Mouse (Mus musculus) hindbrain, embryonic 14.5 days (tissue): ENCODE measurements at regions not wholly inside any gene's neighbourhood (a gene's known extent, or its start where the extent isn't known, plus 50 kb on each side); places are given as distances from the start of the nearest gene placed in this dataset.

ENCODE experiments used
- ATAC-seq: fragments of 200-750 bp; cut with Nextera tagmentation; 2 replicates; pipeline ENCODE4 v1.8.0; 2017; ENCODE audit warnings: moderate number of reproducible peaks, mild to moderate bottlenecking, moderate TSS enrichment, moderate library complexity; ENCODE audit not compliant: low FRiP score
- DNase-seq: peaks from one replicate; pipeline ENCODE4 v3.0.0-alpha.2; 2015; ENCODE audit warnings: low spot score
- H3K27ac ChIP-seq: fragments of 300-500 bp; sonication (generic); 2 replicates; pipeline ENCODE4 v1.5.1; 2014; ENCODE audit warnings: mild to moderate bottlenecking, moderate library complexity
- H3K27me3 ChIP-seq: fragments of 300-500 bp; sonication (generic); 2 replicates; pipeline ENCODE4 v1.6.1; 2014; ENCODE audit warnings: mild to moderate bottlenecking, low read length, mixed read lengths; ENCODE audit not compliant: control insufficient read depth, insufficient read depth
- H3K36me3 ChIP-seq: fragments of 300-500 bp; sonication (generic); replicated peaks from 2 replicates; pipeline ENCODE4 v1.6.1; 2014; ENCODE audit not compliant: control insufficient read depth, insufficient read depth
- H3K4me1 ChIP-seq: fragments of 300-500 bp; sonication (generic); replicated peaks from 2 replicates; pipeline ENCODE4 v1.6.1; 2014; ENCODE audit warnings: antibody characterized with exemption, low read length, mixed read lengths; ENCODE audit not compliant: control insufficient read depth, insufficient read depth
- H3K4me2 ChIP-seq: fragments of 300-500 bp; sonication (generic); replicated peaks from 2 replicates; pipeline ENCODE4 v1.6.1; 2014; ENCODE audit warnings: mild to moderate bottlenecking, moderate library complexity
- H3K4me3 ChIP-seq: fragments of 300-500 bp; sonication (generic); replicated peaks from 2 replicates; pipeline ENCODE4 v1.5.1; 2014; ENCODE audit warnings: mild to moderate bottlenecking, low read length
- H3K9ac ChIP-seq: fragments of 300-500 bp; sonication (generic); 2 replicates; pipeline ENCODE4 v1.6.1; 2014
- H3K9me3 ChIP-seq: fragments of 300-500 bp; sonication (generic); 2 replicates; pipeline ENCODE4 v1.6.1; 2016; ENCODE audit warnings: low read length; ENCODE audit not compliant: control insufficient read depth
- WGBS: fragments of 180-500 bp; shearing (Covaris S2); extraction: QIAGEN DNeasy Blood & Tissue Kit; methylation state at CpG from one replicate; pipeline ENCODE4 v1.1.7; 2014; 5-methylcytosine and 5-hydroxymethylcytosine counted together

GRCm38 (mm10) chr2:161302796-161303195, 193.9 kb upstream of the Chd6 start:
- Histone ChIP-seq H3K4me1 (peaks cover 10% of the 10 kb centered on the region), H3K9ac (no peak overlapping the region), H3K27ac (peak overlapping the region; percentile 54), H3K4me3 (no peak overlapping the region), H3K9me3 (no peaks in the 10 kb centered on the region), H3K4me2 (no peak overlapping the region), H3K27me3 (no peaks in the 10 kb centered on the region), H3K36me3 (no peaks in the 10 kb centered on the region)
- no peak for DNase-seq
- WGBS, result 50% methylated on average over 3 of the region's 3 CpGs
- no peak for ATAC-seq

GRCm38 (mm10) chr2:161268861-161269413, 160.1 kb upstream of the Chd6 start:
- no peak for DNase-seq

GRCm38 (mm10) chr2:161266476-161266875, 157.6 kb upstream of the Chd6 start:
- DNase-seq (no peak), ATAC-seq (no peak)
- no peaks in the 10 kb centered on the region for H3K36me3 ChIP-seq
- no peak overlapping the region for H3K27ac ChIP-seq
- no peaks in the 10 kb centered on the region for H3K9me3 ChIP-seq
- H3K9ac ChIP-seq, result no peak overlapping the region
- no peak overlapping the region for H3K4me3 ChIP-seq
- no peak overlapping the region for H3K4me2 ChIP-seq
- no peaks in the 10 kb centered on the region for H3K27me3 ChIP-seq
- H3K4me1 ChIP-seq, result peaks cover 12% of the 10 kb centered on the region
- 33% methylated on average over 5 of the region's 5 CpGs for WGBS

More at GRCm38 (mm10) chr2:161268861-161269413, 160.1 kb upstream of the Chd6 start:
- Histone ChIP-seq H3K27ac (no peak overlapping the region), H3K9me3 (no peaks in the 10 kb centered on the region), H3K9ac (no peak overlapping the region), H3K36me3 (no peaks in the 10 kb centered on the region), H3K4me3 (no peak overlapping the region), H3K4me2 (no peak overlapping the region), H3K27me3 (no peaks in the 10 kb centered on the region), H3K4me1 (peaks cover 12% of the 10 kb centered on the region)
- ATAC-seq, result no peak
- WGBS, result 73% methylated on average over 9 of the region's 9 CpGs

GRCm38 (mm10) chr2:161265211-161265610, 156.3 kb upstream of the Chd6 start:
- Histone ChIP-seq H3K4me3 (no peak overlapping the region), H3K27me3 (no peaks in the 10 kb centered on the region), H3K27ac (no peak overlapping the region), H3K9ac (no peak overlapping the region), H3K4me2 (no peak overlapping the region), H3K9me3 (no peaks in the 10 kb centered on the region), H3K36me3 (no peaks in the 10 kb centered on the region), H3K4me1 (peaks cover 12% of the 10 kb centered on the region)
- peak; percentile 43 for DNase-seq
- 42% methylated on average over 8 of the region's 8 CpGs for WGBS
- no peak for ATAC-seq

- H3K9ac ChIP-seq, result no peak overlapping the region
- no peak overlapping the region for H3K4me3 ChIP-seq
- H3K27ac ChIP-seq, result no peak overlapping the region
- no peaks in the 10 kb centered on the region for H3K36me3 ChIP-seq
- no peak for DNase-seq
- H3K4me1 ChIP-seq, result no peaks in the 10 kb centered on the region
- no peaks in the 10 kb centered on the region for H3K27me3 ChIP-seq
- 79% methylated on average over 2 of the region's 2 CpGs for WGBS
- no peaks in the 10 kb centered on the region for H3K9me3 ChIP-seq
- no peak for ATAC-seq
- H3K4me2 ChIP-seq, result no peak overlapping the region
Measured at GRCm38 (mm10) chr2:161252761-161253160, 143.9 kb upstream of the Chd6 start.

- no peaks in the 10 kb centered on the region for H3K9me3 ChIP-seq
- H3K4me1 ChIP-seq, result no peaks in the 10 kb centered on the region
Measured at GRCm38 (mm10) chr2:161241665-161242064, 132.8 kb upstream of the Chd6 start.

GRCm38 (mm10) chr2:161237280-161237819, 128.5 kb upstream of the Chd6 start:
- DNase-seq (no peak), ATAC-seq (no peak)
- H3K27me3 ChIP-seq, result no peaks in the 10 kb centered on the region
- H3K36me3 ChIP-seq, result no peaks in the 10 kb centered on the region
- no peak overlapping the region for H3K4me2 ChIP-seq
- WGBS, result 51% methylated on average over 9 of the region's 9 CpGs
- H3K9me3 ChIP-seq, result no peaks in the 10 kb centered on the region
- H3K9ac ChIP-seq, result no peak overlapping the region
- no peak overlapping the region for H3K4me3 ChIP-seq
- H3K27ac ChIP-seq, result no peak overlapping the region
- H3K4me1 ChIP-seq, result no peaks in the 10 kb centered on the region

More at GRCm38 (mm10) chr2:161241665-161242064, 132.8 kb upstream of the Chd6 start:
- DNase-seq (no peak), ATAC-seq (no peak)
- H3K9ac ChIP-seq, result no peak overlapping the region
- H3K36me3 ChIP-seq, result no peaks in the 10 kb centered on the region
- no peak overlapping the region for H3K27ac ChIP-seq
- H3K27me3 ChIP-seq, result no peaks in the 10 kb centered on the region
- no peak overlapping the region for H3K4me3 ChIP-seq
- H3K4me2 ChIP-seq, result no peak overlapping the region
- 85% methylated on average over 6 of the region's 6 CpGs for WGBS

- Histone ChIP-seq H3K4me3 (no peak overlapping the region), H3K4me2 (no peak overlapping the region), H3K4me1 (no peaks in the 10 kb centered on the region), H3K36me3 (no peaks in the 10 kb centered on the region), H3K9me3 (no peaks in the 10 kb centered on the region), H3K9ac (no peak overlapping the region), H3K27me3 (no peaks in the 10 kb centered on the region), H3K27ac (no peak overlapping the region)
- DNase-seq, result no peak
- WGBS, result 70% methylated on average over 9 of the region's 9 CpGs
- no peak for ATAC-seq
Measured at GRCm38 (mm10) chr2:161233155-161233741, 124.4 kb upstream of the Chd6 start.

- ATAC-seq, result no peak
- H3K9ac ChIP-seq, result no peak overlapping the region
- H3K27me3 ChIP-seq, result no peaks in the 10 kb centered on the region
- no peaks in the 10 kb centered on the region for H3K36me3 ChIP-seq
- H3K9me3 ChIP-seq, result no peaks in the 10 kb centered on the region
- no peak overlapping the region for H3K4me3 ChIP-seq
- no peak overlapping the region for H3K4me2 ChIP-seq
- 50% methylated on average over 4 of the region's 4 CpGs for WGBS
- DNase-seq, result no peak
- H3K4me1 ChIP-seq, result no peaks in the 10 kb centered on the region
- H3K27ac ChIP-seq, result no peak overlapping the region
Measured at GRCm38 (mm10) chr2:161231405-161231804, 122.5 kb upstream of the Chd6 start.
